Mouse (Mus musculus): ENCODE results near the gene Tcte2. TPM values are rescaled to one million over a fixed set of nuclear protein-coding genes. Genes with fewer than 3 reads are reported as not detected.
"Not testable (repeated sequence)": the region's sequence is repeated elsewhere in the genome, so short reads cannot be mapped to it uniquely, and the experiment has no call there.

Tcte2 gene
- 0.61 and 0.71 TPM in 2 replicates for polyA plus RNA-seq (2012; rRNA removed)

DNA sequence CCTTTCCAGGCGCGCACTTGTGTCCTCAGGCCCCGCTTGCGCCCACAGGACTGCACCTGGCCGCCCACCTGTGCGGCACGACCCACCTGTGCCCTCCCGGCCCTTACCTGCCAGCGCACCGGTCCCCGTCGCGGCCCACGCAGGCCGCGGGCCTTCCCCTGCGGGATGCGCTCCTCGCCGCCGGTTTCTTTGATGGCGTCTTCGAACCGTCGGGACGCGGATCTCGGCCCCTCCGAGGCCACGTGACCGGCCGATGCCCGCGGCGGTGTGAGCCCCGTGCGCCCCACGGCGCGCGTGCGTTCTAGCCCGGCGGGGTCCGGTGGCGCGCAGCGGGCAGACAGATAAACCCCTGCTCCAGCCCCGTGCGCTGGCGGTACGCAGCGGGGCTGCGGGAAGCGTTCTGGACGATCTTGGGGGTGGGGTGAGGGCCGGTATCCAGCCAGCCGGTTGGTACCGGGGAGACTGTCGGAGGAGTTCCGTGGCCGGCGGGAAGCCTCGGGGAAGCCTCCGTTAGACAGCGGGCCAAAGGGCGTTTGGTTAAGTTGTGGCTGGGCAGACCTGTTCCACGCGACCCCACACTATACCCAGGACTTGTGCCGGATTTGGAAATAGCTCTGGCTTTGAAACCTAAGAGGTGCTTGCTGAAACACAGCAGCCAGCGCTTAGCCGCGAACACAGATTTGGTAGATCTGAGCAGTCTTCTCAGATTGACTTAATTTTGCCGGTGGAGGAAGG is at the start of gene Tcte2:
Tcte2 (minus strand) TSS at position 647 of the 735 bp plus-strand sequence.
- H3K36me3 ChIP-seq (ENCODE audit: control insufficient read depth, insufficient read depth, low read length), result no peaks in the 10 kb centered on the region
- no peak within 1 kb of the TSS for H3K27ac ChIP-seq (ENCODE audit: control insufficient read depth, insufficient read depth, low read length)
- peak within 1 kb of the TSS; percentile 46 for H3K4me3 ChIP-seq (ENCODE audit: control insufficient read depth, insufficient read depth, low read length)
- peaks cover 12% of the 10 kb centered on the region for H3K27me3 ChIP-seq (ENCODE audit: control insufficient read depth, insufficient read depth, low read length)
- peaks cover 11% of the 10 kb centered on the region; the same call in 1 of the 2 replicates for H3K4me1 ChIP-seq (replicated peaks; ENCODE audit: control insufficient read depth, insufficient read depth, low read length)
- TF ChIP-seq CTCF (IDR thresholded peaks at IDR 0.05; ENCODE audit: borderline replicate concordance, control insufficient read depth, extremely low read depth, insufficient read depth, low read length, poor library complexity) (no peak), POLR2A (IDR thresholded peaks at IDR 0.05; ENCODE audit: control insufficient read depth, extremely low read depth, insufficient read depth, low read length, poor library complexity) (no peak)
- 3% methylated on average over 74 of the region's 74 CpGs for WGBS
- DNase-seq, result peak; percentile 7

DNA sequence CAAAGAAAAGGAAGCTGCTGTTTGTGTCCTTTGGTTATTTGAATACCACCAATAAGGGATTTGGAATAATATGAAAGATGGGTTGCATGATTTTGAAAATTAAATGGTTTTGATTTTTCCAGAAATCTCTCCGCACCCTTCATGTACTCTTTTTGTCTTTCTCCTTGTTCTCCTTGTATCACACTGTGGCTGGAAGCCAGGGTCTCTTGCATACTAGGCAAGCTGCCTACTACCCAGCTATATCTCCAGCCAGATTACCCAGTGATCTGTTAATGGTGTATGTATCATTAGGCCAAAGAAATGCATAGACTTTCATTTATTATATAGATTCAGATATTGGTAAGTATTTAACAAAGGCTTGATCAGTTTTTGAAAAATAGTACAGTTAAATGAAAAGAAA is 44.4 kb upstream of the Tcte2 start:
- H3K27me3 ChIP-seq (ENCODE audit: control insufficient read depth, insufficient read depth, low read length), result no peaks in the 10 kb centered on the region
- H3K27ac ChIP-seq (ENCODE audit: control insufficient read depth, insufficient read depth, low read length), result no peak overlapping the region
- WGBS, result 97% methylated on average over 1 of the region's 1 CpGs
- no peaks in the 10 kb centered on the region for H3K36me3 ChIP-seq (ENCODE audit: control insufficient read depth, insufficient read depth, low read length)
- no peaks in the 10 kb centered on the region for H3K4me1 ChIP-seq (replicated peaks; ENCODE audit: control insufficient read depth, insufficient read depth, low read length)
- no peak for DNase-seq
- TF ChIP-seq POLR2A (IDR thresholded peaks at IDR 0.05; ENCODE audit: control insufficient read depth, extremely low read depth, insufficient read depth, low read length, poor library complexity) (no peak), CTCF (IDR thresholded peaks at IDR 0.05; ENCODE audit: borderline replicate concordance, control insufficient read depth, extremely low read depth, insufficient read depth, low read length, poor library complexity) (no peak)
- no peak overlapping the region for H3K4me3 ChIP-seq (ENCODE audit: control insufficient read depth, insufficient read depth, low read length)

DNA sequence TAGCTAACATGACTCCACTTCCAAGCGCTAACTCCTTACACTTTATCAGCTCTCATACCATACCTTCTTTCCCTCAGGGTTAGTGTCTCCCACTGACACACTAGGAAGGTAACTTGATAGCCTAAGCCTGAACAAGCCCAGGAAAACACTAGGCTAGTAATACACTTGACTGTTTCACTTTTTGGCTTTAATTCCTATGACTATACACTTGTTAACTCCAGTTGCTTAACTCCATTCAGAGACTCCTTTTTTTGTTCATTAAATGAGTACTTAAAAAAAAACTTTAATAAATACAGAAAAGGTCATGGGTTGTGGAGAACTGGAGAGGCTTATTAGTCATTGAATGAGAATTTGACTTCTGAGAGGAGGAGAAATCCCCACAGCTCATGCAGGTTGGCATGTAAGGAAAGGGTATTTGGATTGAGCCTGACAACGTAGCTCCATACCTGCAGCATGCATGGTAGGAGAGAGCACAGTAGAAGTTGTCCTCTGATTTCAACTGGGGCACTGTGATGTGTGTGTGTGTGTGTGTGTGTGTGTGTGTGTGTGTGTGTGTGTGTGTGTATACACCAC is 41.3 kb upstream of the Tcte2 start:
- Histone ChIP-seq H3K27me3 (ENCODE audit: control insufficient read depth, insufficient read depth, low read length) (no peaks in the 10 kb centered on the region), H3K36me3 (ENCODE audit: control insufficient read depth, insufficient read depth, low read length) (no peaks in the 10 kb centered on the region), H3K4me1 (replicated peaks; ENCODE audit: control insufficient read depth, insufficient read depth, low read length) (no peaks in the 10 kb centered on the region), H3K27ac (ENCODE audit: control insufficient read depth, insufficient read depth, low read length) (no peak overlapping the region), H3K4me3 (ENCODE audit: control insufficient read depth, insufficient read depth, low read length) (no peak overlapping the region)
- 87% methylated on average over 2 of the region's 2 CpGs for WGBS
- DNase-seq, result no peak
- TF ChIP-seq POLR2A (IDR thresholded peaks at IDR 0.05; ENCODE audit: control insufficient read depth, extremely low read depth, insufficient read depth, low read length, poor library complexity) (no peak), CTCF (IDR thresholded peaks at IDR 0.05; ENCODE audit: borderline replicate concordance, control insufficient read depth, extremely low read depth, insufficient read depth, low read length, poor library complexity) (no peak)

DNA sequence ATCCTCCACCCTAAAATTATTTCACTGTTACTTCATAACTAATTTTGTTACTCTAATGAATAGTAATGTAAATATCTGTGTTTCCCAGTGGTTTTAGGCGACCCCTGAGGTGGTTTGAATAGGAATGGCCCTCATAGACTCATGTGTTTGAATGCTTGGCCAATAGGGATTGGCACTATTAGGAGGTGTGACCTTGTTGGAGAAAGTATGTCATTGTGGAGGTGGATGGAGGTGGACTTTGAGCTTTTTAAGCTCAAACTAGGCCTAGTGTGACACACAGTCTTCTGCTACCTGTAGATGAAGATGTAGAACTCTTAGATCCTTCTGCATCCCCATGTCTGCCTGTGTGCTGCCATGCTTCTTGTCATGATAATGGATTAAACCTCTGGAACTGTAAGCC is 36.1 kb upstream of the Tcte2 start:
- no peak for TF ChIP-seq POLR2A (IDR thresholded peaks at IDR 0.05; ENCODE audit: control insufficient read depth, extremely low read depth, insufficient read depth, low read length, poor library complexity)
- TF ChIP-seq CTCF (IDR thresholded peaks at IDR 0.05; ENCODE audit: borderline replicate concordance, control insufficient read depth, extremely low read depth, insufficient read depth, low read length, poor library complexity), result no peak
- H3K36me3 ChIP-seq (ENCODE audit: control insufficient read depth, insufficient read depth, low read length), result no peaks in the 10 kb centered on the region
- H3K27me3 ChIP-seq (ENCODE audit: control insufficient read depth, insufficient read depth, low read length), result no peaks in the 10 kb centered on the region
- H3K27ac ChIP-seq (ENCODE audit: control insufficient read depth, insufficient read depth, low read length), result no peak overlapping the region
- H3K4me3 ChIP-seq (ENCODE audit: control insufficient read depth, insufficient read depth, low read length), result no peak overlapping the region
- no peak for DNase-seq
- H3K4me1 ChIP-seq (replicated peaks; ENCODE audit: control insufficient read depth, insufficient read depth, low read length), result no peaks in the 10 kb centered on the region
- WGBS, result 73% methylated on average over 1 of the region's 1 CpGs

DNA sequence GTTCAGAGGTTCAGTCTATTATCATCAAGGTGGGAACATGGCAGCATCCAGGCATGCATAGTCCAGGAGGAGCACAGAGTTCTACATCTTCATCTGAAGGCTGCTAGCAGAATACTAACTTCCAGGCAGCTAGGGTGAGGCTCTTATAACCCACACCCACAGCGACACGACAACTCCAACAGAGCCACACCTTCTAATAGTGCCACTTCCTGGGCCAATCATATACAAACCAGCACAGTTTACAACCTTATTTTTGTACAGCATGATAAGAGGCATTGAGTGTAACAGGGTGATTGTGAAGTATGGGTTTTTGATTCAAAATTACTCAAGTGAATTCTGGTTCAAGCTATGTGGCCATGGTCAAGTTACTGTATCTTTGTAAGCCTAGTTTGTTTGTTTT is 28.4 kb upstream of the Tcte2 start:
- H3K4me3 ChIP-seq (ENCODE audit: control insufficient read depth, insufficient read depth, low read length); H3K27ac ChIP-seq (ENCODE audit: control insufficient read depth, insufficient read depth, low read length); DNase-seq; H3K36me3 ChIP-seq (ENCODE audit: control insufficient read depth, insufficient read depth, low read length); H3K4me1 ChIP-seq (replicated peaks; ENCODE audit: control insufficient read depth, insufficient read depth, low read length); H3K27me3 ChIP-seq (ENCODE audit: control insufficient read depth, insufficient read depth, low read length): not testable (repeated sequence)
- WGBS, result 90% methylated on average over 2 of the region's 2 CpGs

DNA sequence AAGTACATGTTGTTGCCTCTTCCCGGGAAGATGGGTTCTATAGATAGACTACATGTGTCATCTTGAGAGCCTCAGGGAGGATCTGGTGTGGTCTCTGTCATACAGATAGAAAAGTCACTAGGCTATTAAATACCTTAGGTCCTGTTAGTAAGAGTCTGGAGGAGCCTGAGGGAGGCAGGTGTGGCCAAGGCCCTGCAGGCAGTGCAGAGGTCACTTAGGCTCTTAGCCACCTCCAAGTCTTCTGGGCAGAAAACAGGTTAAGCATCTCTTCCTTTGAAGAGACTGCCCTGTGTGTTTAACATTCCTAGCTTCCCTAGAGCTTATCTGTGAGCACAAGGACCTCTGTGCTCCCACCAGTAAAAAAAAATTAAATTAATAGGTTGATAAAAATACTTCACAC is 21.8 kb upstream of the Tcte2 start:
- Histone ChIP-seq H3K4me1 (replicated peaks; ENCODE audit: control insufficient read depth, insufficient read depth, low read length) (no peaks in the 10 kb centered on the region), H3K36me3 (ENCODE audit: control insufficient read depth, insufficient read depth, low read length) (no peaks in the 10 kb centered on the region), H3K27ac (ENCODE audit: control insufficient read depth, insufficient read depth, low read length) (no peak overlapping the region), H3K4me3 (ENCODE audit: control insufficient read depth, insufficient read depth, low read length) (no peak overlapping the region), H3K27me3 (ENCODE audit: control insufficient read depth, insufficient read depth, low read length) (no peaks in the 10 kb centered on the region)
- 92% methylated on average over 1 of the region's 1 CpGs for WGBS
- TF ChIP-seq CTCF (IDR thresholded peaks at IDR 0.05; ENCODE audit: borderline replicate concordance, control insufficient read depth, extremely low read depth, insufficient read depth, low read length, poor library complexity), result no peak
- TF ChIP-seq POLR2A (IDR thresholded peaks at IDR 0.05; ENCODE audit: control insufficient read depth, extremely low read depth, insufficient read depth, low read length, poor library complexity), result no peak
- no peak for DNase-seq

DNA sequence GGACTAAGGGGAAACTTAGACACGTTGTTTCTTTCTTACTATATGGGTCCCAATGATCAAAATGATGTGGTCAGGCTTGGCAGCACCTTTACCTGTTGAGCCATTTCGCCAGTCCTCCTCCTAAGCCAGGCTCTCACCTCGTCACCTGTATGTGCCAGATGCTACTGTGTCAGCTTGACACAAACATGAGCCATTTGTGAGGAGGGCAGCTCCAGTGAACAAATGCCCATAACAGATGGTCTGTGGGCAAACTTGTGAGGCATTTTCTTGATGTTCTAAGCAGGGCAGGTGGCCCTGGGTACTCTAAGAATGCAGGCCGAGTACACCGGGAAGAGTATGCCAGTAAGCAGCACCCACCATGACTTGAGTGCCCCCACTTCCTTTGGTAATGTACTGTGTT is 20.3 kb upstream of the Tcte2 start:
- Histone ChIP-seq H3K27ac (ENCODE audit: control insufficient read depth, insufficient read depth, low read length) (no peak overlapping the region), H3K27me3 (ENCODE audit: control insufficient read depth, insufficient read depth, low read length) (no peaks in the 10 kb centered on the region), H3K4me3 (ENCODE audit: control insufficient read depth, insufficient read depth, low read length) (no peak overlapping the region), H3K36me3 (ENCODE audit: control insufficient read depth, insufficient read depth, low read length) (no peaks in the 10 kb centered on the region), H3K4me1 (replicated peaks; ENCODE audit: control insufficient read depth, insufficient read depth, low read length) (no peaks in the 10 kb centered on the region)
- TF ChIP-seq POLR2A (IDR thresholded peaks at IDR 0.05; ENCODE audit: control insufficient read depth, extremely low read depth, insufficient read depth, low read length, poor library complexity), result no peak
- TF ChIP-seq CTCF (IDR thresholded peaks at IDR 0.05; ENCODE audit: borderline replicate concordance, control insufficient read depth, extremely low read depth, insufficient read depth, low read length, poor library complexity), result no peak
- DNase-seq, result no peak
- WGBS, result 76% methylated on average over 5 of the region's 5 CpGs
